Mouse (Mus musculus) MEL (cell line): ENCODE results near the gene Prkd2.

Source experiments
- CHD2 ChIP-seq: IDR thresholded peaks from 2 replicates; pipeline ENCODE4 v1.6.1; 2011; ENCODE audit warnings: low read length, improper control_type of control experiment
- CTCF ChIP-seq, 3 experiments: IDR thresholded peaks in 2 of 3; conservative IDR thresholded peaks in 1 of 3; 2 replicates each; pipeline ENCODE4 v1.5.1; 2011 to 2012; ENCODE audit warnings: low read length in 3 of 3, low read depth in 2 of 3, mild to moderate bottlenecking in 2 of 3, improper control_type of control experiment in 1 of 3, inconsistent platforms in 1 of 3, mixed read lengths in 1 of 3, moderate library complexity in 1 of 3; ENCODE audit not compliant: control insufficient read depth in 1 of 3, insufficient read depth in 1 of 3, poor library complexity in 1 of 3, severe bottlenecking in 1 of 3
- E2F4 ChIP-seq: IDR thresholded peaks from 2 replicates; pipeline ENCODE4 v1.6.1; 2011; ENCODE audit warnings: low read depth, low read length, improper control_type of control experiment, borderline replicate concordance
- KAT2A ChIP-seq: conservative IDR thresholded peaks from 2 replicates; pipeline ENCODE4 v1.6.1; 2012; ENCODE audit warnings: low read depth, low read length, improper control_type of control experiment, inconsistent platforms
- POLR2A ChIP-seq, 2 experiments: IDR thresholded peaks; 2 replicates each; pipeline ENCODE4 v1.6.1; 2011 to 2012; ENCODE audit warnings: low read length in 2 of 2, mild to moderate bottlenecking in 2 of 2, control low read depth in 1 of 2, improper control_type of control experiment in 1 of 2, low read depth in 1 of 2, moderate library complexity in 1 of 2; ENCODE audit not compliant: control insufficient read depth in 1 of 2, insufficient read depth in 1 of 2, poor library complexity in 1 of 2
- POLR2AphosphoS2 ChIP-seq: IDR thresholded peaks from 2 replicates; pipeline ENCODE4 v1.6.1; 2011; ENCODE audit warnings: low read length, improper control_type of control experiment
- ZNF384 ChIP-seq: IDR thresholded peaks from 2 replicates; pipeline ENCODE4 v1.6.1; 2012; ENCODE audit warnings: low read depth, mild to moderate bottlenecking, inconsistent platforms, low read length, improper control_type of control experiment

- TF ChIP-seq KAT2A (no peak), POLR2A (IDR thresholded peaks at IDR 0.05; ENCODE audit: control insufficient read depth in 1 of 2, insufficient read depth in 1 of 2, low read depth in 1 of 2, low read length in 2 of 2, poor library complexity in 1 of 2) (no peak), E2F4 (no peak), CHD2 (no peak), POLR2AphosphoS2 (no peak), ZNF384 (no peak), CTCF (IDR thresholded peaks at IDR 0.05 in 2 of 3, conservative IDR thresholded peaks at IDR 0.05 in 1 of 3; ENCODE audit: control insufficient read depth in 1 of 3, insufficient read depth in 1 of 3, low read depth in 2 of 3, low read length in 3 of 3, poor library complexity in 1 of 3, severe bottlenecking in 1 of 3) (no peak)
Measured at GRCm38 (mm10) chr7:16847507-16847906, 4.8 kb downstream of the Prkd2 start.
